Mouse (Mus musculus) MEL (cell line): ENCODE measurements around the gene Zdhhc7. TPM values are rescaled to one million over a fixed set of nuclear protein-coding genes. Genes with fewer than 3 reads are reported as not detected.

ENCODE experiments used
- DNase-seq: peaks from one replicate; pipeline ENCODE4 v3.0.0; 2011; ENCODE audit warnings: low read depth, low spot score
- H3K27ac ChIP-seq: 2 replicates; pipeline ENCODE4 v1.5.1; 2012; ENCODE audit warnings: low read depth, mild to moderate bottlenecking, control low read depth, low read length, moderate library complexity; ENCODE audit not compliant: control insufficient read depth
- H3K27me3 ChIP-seq, 2 experiments: fragments of 150-350 bp in 1 of 2; sonication (generic) in 1 of 2; 2 replicates each; pipeline ENCODE4 v1.6.1; 2012; ENCODE audit warnings: low read length in 2 of 2, mild to moderate bottlenecking in 2 of 2, improper control_type of control experiment in 1 of 2, moderate library complexity in 1 of 2; ENCODE audit not compliant: insufficient read depth in 2 of 2, control insufficient read depth in 1 of 2
- H3K36me3 ChIP-seq, 2 experiments: 2 replicates each; pipeline ENCODE4 v1.6.1; 2012 to 2014; ENCODE audit warnings: low read length in 2 of 2, improper control_type of control experiment in 1 of 2, inconsistent platforms in 1 of 2, mild to moderate bottlenecking in 1 of 2; ENCODE audit not compliant: insufficient read depth in 2 of 2, control insufficient read depth in 1 of 2
- H3K4me1 ChIP-seq, 2 experiments: fragments of 150-350 bp in 1 of 2; sonication (generic) in 1 of 2; 2 replicates each; pipeline ENCODE4 v1.6.1; 2012; ENCODE audit warnings: low read length in 2 of 2, improper control_type of control experiment in 1 of 2, mild to moderate bottlenecking in 1 of 2; ENCODE audit not compliant: insufficient read depth in 2 of 2, control insufficient read depth in 1 of 2
- H3K4me3 ChIP-seq, 2 experiments: fragments of 150-350 bp in 1 of 2; sonication (generic) in 1 of 2; 2 replicates each; pipeline ENCODE4 v1.5.1; 2012; ENCODE audit warnings: low read depth in 2 of 2, low read length in 2 of 2, mild to moderate bottlenecking in 2 of 2, moderate library complexity in 2 of 2, control low read depth in 1 of 2, improper control_type of control experiment in 1 of 2; ENCODE audit not compliant: control insufficient read depth in 1 of 2, insufficient read depth in 1 of 2
- H3K79me2 ChIP-seq: 2 replicates; pipeline ENCODE4 v1.6.1; 2012; ENCODE audit warnings: mild to moderate bottlenecking, low read length, moderate library complexity; ENCODE audit not compliant: control insufficient read depth, poor library complexity, insufficient read depth
- H3K9ac ChIP-seq: 2 replicates; pipeline ENCODE4 v1.6.1; 2012; ENCODE audit warnings: low read depth, mild to moderate bottlenecking, control low read depth, low read length, moderate library complexity; ENCODE audit not compliant: control insufficient read depth, poor library complexity, severe bottlenecking
- H3K9me3 ChIP-seq: fragments of 150-350 bp; sonication (generic); replicated peaks from 2 replicates; pipeline ENCODE4 v1.6.1; 2012; ENCODE audit warnings: mild to moderate bottlenecking, low read length, improper control_type of control experiment, moderate library complexity; ENCODE audit not compliant: insufficient read depth
- CHD1 ChIP-seq: IDR thresholded peaks from 2 replicates; pipeline ENCODE4 v1.6.1; 2012; ENCODE audit warnings: low read depth, mild to moderate bottlenecking, inconsistent platforms, low read length, improper control_type of control experiment
- CHD2 ChIP-seq: IDR thresholded peaks from 2 replicates; pipeline ENCODE4 v1.6.1; 2011; ENCODE audit warnings: low read length, improper control_type of control experiment
- CTCF ChIP-seq, 3 experiments: IDR thresholded peaks in 2 of 3; conservative IDR thresholded peaks in 1 of 3; 2 replicates each; pipeline ENCODE4 v1.5.1; 2011 to 2012; ENCODE audit warnings: low read length in 3 of 3, low read depth in 2 of 3, mild to moderate bottlenecking in 2 of 3, improper control_type of control experiment in 1 of 3, inconsistent platforms in 1 of 3, mixed read lengths in 1 of 3, moderate library complexity in 1 of 3; ENCODE audit not compliant: control insufficient read depth in 1 of 3, insufficient read depth in 1 of 3, poor library complexity in 1 of 3, severe bottlenecking in 1 of 3
- E2F4 ChIP-seq: IDR thresholded peaks from 2 replicates; pipeline ENCODE4 v1.6.1; 2011; ENCODE audit warnings: low read depth, low read length, improper control_type of control experiment, borderline replicate concordance
- ELF1 ChIP-seq: IDR thresholded peaks from 2 replicates; pipeline ENCODE4 v1.6.1; 2014; ENCODE audit warnings: low read depth, mild to moderate bottlenecking, inconsistent platforms, low read length, improper control_type of control experiment, moderate library complexity
- ETS1 ChIP-seq: IDR thresholded peaks from 2 replicates; pipeline ENCODE4 v1.6.1; 2012; ENCODE audit warnings: low read depth, mild to moderate bottlenecking, inconsistent platforms, low read length, improper control_type of control experiment, moderate library complexity
- GABPA ChIP-seq: IDR thresholded peaks from 2 replicates; pipeline ENCODE4 v1.6.1; 2012; ENCODE audit warnings: low read depth, mild to moderate bottlenecking, inconsistent platforms, low read length, improper control_type of control experiment, moderate library complexity
- GATA1 ChIP-seq: IDR thresholded peaks from 2 replicates; pipeline ENCODE4 v1.6.1; 2011; ENCODE audit warnings: low read depth, low read length, improper control_type of control experiment
- JUND ChIP-seq: IDR thresholded peaks from 2 replicates; pipeline ENCODE4 v1.6.1; 2011; ENCODE audit warnings: low read depth, mild to moderate bottlenecking, improper control_type of control experiment, low read length
- KAT2A ChIP-seq: conservative IDR thresholded peaks from 2 replicates; pipeline ENCODE4 v1.6.1; 2012; ENCODE audit warnings: low read depth, low read length, improper control_type of control experiment, inconsistent platforms
- MAFK ChIP-seq: IDR thresholded peaks from 2 replicates; pipeline ENCODE4 v1.6.1; 2011; ENCODE audit warnings: low read depth, mild to moderate bottlenecking, low read length, improper control_type of control experiment, borderline replicate concordance
- MAX ChIP-seq: IDR thresholded peaks from 2 replicates; pipeline ENCODE4 v1.6.1; 2011; ENCODE audit warnings: low read length, improper control_type of control experiment
- MAZ ChIP-seq: IDR thresholded peaks from 2 replicates; pipeline ENCODE4 v1.6.1; 2012; ENCODE audit warnings: low read depth, mild to moderate bottlenecking, inconsistent platforms, low read length, improper control_type of control experiment
- MEF2A ChIP-seq: IDR thresholded peaks from 2 replicates; pipeline ENCODE4 v1.6.1; 2014; ENCODE audit warnings: low read depth, mild to moderate bottlenecking, inconsistent platforms, low read length, improper control_type of control experiment; ENCODE audit not compliant: poor library complexity, insufficient replicate concordance, severe bottlenecking; ENCODE audit errors: extremely low read depth
- MXI1 ChIP-seq: IDR thresholded peaks from 2 replicates; pipeline ENCODE4 v1.6.1; 2011; ENCODE audit warnings: mild to moderate bottlenecking, low read depth, low read length, improper control_type of control experiment
- NELFE ChIP-seq: IDR thresholded peaks from 2 replicates; pipeline ENCODE4 v1.6.1; 2011; ENCODE audit warnings: low read depth, low read length, improper control_type of control experiment
- POLR2A ChIP-seq, 2 experiments: IDR thresholded peaks; 2 replicates each; pipeline ENCODE4 v1.6.1; 2011 to 2012; ENCODE audit warnings: low read length in 2 of 2, mild to moderate bottlenecking in 2 of 2, control low read depth in 1 of 2, improper control_type of control experiment in 1 of 2, low read depth in 1 of 2, moderate library complexity in 1 of 2; ENCODE audit not compliant: control insufficient read depth in 1 of 2, insufficient read depth in 1 of 2, poor library complexity in 1 of 2
- POLR2AphosphoS2 ChIP-seq: IDR thresholded peaks from 2 replicates; pipeline ENCODE4 v1.6.1; 2011; ENCODE audit warnings: low read length, improper control_type of control experiment
- POLR2AphosphoS5 ChIP-seq: IDR thresholded peaks from 2 replicates; pipeline ENCODE4 v1.6.1; 2012; ENCODE audit warnings: low read depth, borderline replicate concordance, mild to moderate bottlenecking, inconsistent platforms, low read length, moderate library complexity, mixed read lengths
- RAD21 ChIP-seq: IDR thresholded peaks from 2 replicates; pipeline ENCODE4 v1.6.1; 2011; ENCODE audit warnings: mild to moderate bottlenecking, low read depth, low read length, improper control_type of control experiment
- TBP ChIP-seq: IDR thresholded peaks from 2 replicates; pipeline ENCODE4 v1.8.0; 2011; ENCODE audit warnings: low read depth, low read length, improper control_type of control experiment
- TCF12 ChIP-seq: IDR thresholded peaks from 2 replicates; pipeline ENCODE4 v1.6.1; 2014; ENCODE audit warnings: low read depth, mild to moderate bottlenecking, inconsistent platforms, low read length, improper control_type of control experiment, moderate library complexity
- UBTF ChIP-seq: IDR thresholded peaks from 2 replicates; pipeline ENCODE4 v1.6.1; 2012; ENCODE audit warnings: low read depth, mild to moderate bottlenecking, inconsistent platforms, low read length, improper control_type of control experiment, moderate library complexity, borderline replicate concordance; ENCODE audit not compliant: insufficient read depth
- USF2 ChIP-seq, 2 experiments: IDR thresholded peaks; 2 replicates each; pipeline ENCODE4 v1.6.1; 2011 to 2012; ENCODE audit warnings: improper control_type of control experiment in 2 of 2, low read length in 2 of 2, borderline replicate concordance in 1 of 2, inconsistent platforms in 1 of 2, low read depth in 1 of 2, mild to moderate bottlenecking in 1 of 2; ENCODE audit not compliant: insufficient read depth in 1 of 2
- ZC3H11A ChIP-seq: IDR thresholded peaks from 2 replicates; pipeline ENCODE4 v1.6.1; 2012; ENCODE audit warnings: low read depth, mild to moderate bottlenecking, inconsistent platforms, low read length, improper control_type of control experiment
- ZKSCAN1 ChIP-seq: IDR thresholded peaks from 2 replicates; pipeline ENCODE4 v1.6.1; 2012; ENCODE audit warnings: low read depth, mild to moderate bottlenecking, inconsistent platforms, low read length, improper control_type of control experiment, moderate library complexity
- polyA plus RNA-seq, 2 experiments: library from polyadenylated mRNA; stranded (reverse) in 1 of 2; unstranded in 1 of 2; fragments of >175 nt in 1 of 2; fragments of >200 nt in 1 of 2; gene quantifications; 2 replicates each; pipeline versions ENCODE4 v1.2.1 to v1.2.4; 2012; ENCODE audit warnings: low replicate concordance in 2 of 2, low read depth in 1 of 2; ENCODE audit not compliant: insufficient read length in 2 of 2, insufficient read depth in 1 of 2, missing spikeins in 1 of 2
- total RNA-seq: library from RNA; depleted of rRNA; stranded (reverse); fragments of 300-350 nt; gene quantifications from 2 replicates; pipeline ENCODE4 v1.2.3, GENCODE M21; 2012

The Zdhhc7 gene
- total and polyA plus RNA-seq, 3 experiments = 51.0 to 126 (median 54.4) TPM

GRCm38 (mm10) chr8:120091032-120091431 is 10.2 kb downstream of the Zdhhc7 start:
- H3K4me1 ChIP-seq = no peaks in the 10 kb centered on the region
- no peaks in the 10 kb centered on the region; a peak in 1 of 4 replicates for H3K36me3 ChIP-seq
- no peak for DNase-seq
- no peak overlapping the region for H3K27ac ChIP-seq
- H3K27me3 ChIP-seq = no peaks in the 10 kb centered on the region
- H3K79me2 ChIP-seq = no peaks in the 10 kb centered on the region
- no peak for TF ChIP-seq MAX
- no peak for TF ChIP-seq CHD2
- TF ChIP-seq CHD1 = no peak
- TF ChIP-seq MEF2A = no peak
- no peak for TF ChIP-seq MAZ
- TF ChIP-seq GATA1 = no peak
- TF ChIP-seq MXI1 = no peak
- no peak for TF ChIP-seq NELFE
- TF ChIP-seq CTCF (IDR thresholded peaks at IDR 0.05 in 2 of 3, conservative IDR thresholded peaks at IDR 0.05 in 1 of 3; ENCODE audit: control insufficient read depth in 1 of 3, insufficient read depth in 1 of 3, low read depth in 2 of 3, low read length in 3 of 3, poor library complexity in 1 of 3, severe bottlenecking in 1 of 3) = no peak
- no peak for TF ChIP-seq TBP
- no peak for TF ChIP-seq ZKSCAN1
- no peak for TF ChIP-seq POLR2A (IDR thresholded peaks at IDR 0.05; ENCODE audit: control insufficient read depth in 1 of 2, insufficient read depth in 1 of 2, low read depth in 1 of 2, low read length in 2 of 2, poor library complexity in 1 of 2)
- no peak for TF ChIP-seq POLR2AphosphoS5
- TF ChIP-seq MAFK = no peak
- TF ChIP-seq GABPA = no peak
- no peak for TF ChIP-seq KAT2A
- no peak for TF ChIP-seq USF2 (IDR thresholded peaks at IDR 0.05; ENCODE audit: borderline replicate concordance in 1 of 2, insufficient read depth in 1 of 2, low read depth in 1 of 2, low read length in 2 of 2)
- no peak for TF ChIP-seq TCF12
- TF ChIP-seq UBTF = no peak
- no peak for TF ChIP-seq E2F4
- H3K9ac ChIP-seq = no peak overlapping the region
- no peak overlapping the region for H3K4me3 ChIP-seq
- no peaks in the 10 kb centered on the region for H3K9me3 ChIP-seq

- H3K27ac ChIP-seq = no peak overlapping the region
- no peak for DNase-seq
- no peaks in the 10 kb centered on the region for H3K4me1 ChIP-seq
- no peaks in the 10 kb centered on the region; a peak in 1 of 4 replicates for H3K36me3 ChIP-seq
- no peaks in the 10 kb centered on the region for H3K27me3 ChIP-seq
- H3K9me3 ChIP-seq = no peaks in the 10 kb centered on the region
- H3K4me3 ChIP-seq = no peak overlapping the region
- no peaks in the 10 kb centered on the region for H3K79me2 ChIP-seq
- H3K9ac ChIP-seq = no peak overlapping the region
- TF ChIP-seq TCF12 = no peak
- no peak for TF ChIP-seq MAFK
- TF ChIP-seq ELF1 = no peak
- TF ChIP-seq ETS1 = no peak
- no peak for TF ChIP-seq MAZ
- TF ChIP-seq ZC3H11A = no peak
- no peak for TF ChIP-seq CHD2
- no peak for TF ChIP-seq RAD21
- TF ChIP-seq POLR2AphosphoS2 = no peak
- no peak for TF ChIP-seq JUND
- TF ChIP-seq, all 39 proteins: peak for 0
Measured at GRCm38 (mm10) chr8:120089511-120089910, 11.8 kb downstream of the Zdhhc7 start.
